Mouse (Mus musculus): ENCODE data around the gene Il18.

DNA sequence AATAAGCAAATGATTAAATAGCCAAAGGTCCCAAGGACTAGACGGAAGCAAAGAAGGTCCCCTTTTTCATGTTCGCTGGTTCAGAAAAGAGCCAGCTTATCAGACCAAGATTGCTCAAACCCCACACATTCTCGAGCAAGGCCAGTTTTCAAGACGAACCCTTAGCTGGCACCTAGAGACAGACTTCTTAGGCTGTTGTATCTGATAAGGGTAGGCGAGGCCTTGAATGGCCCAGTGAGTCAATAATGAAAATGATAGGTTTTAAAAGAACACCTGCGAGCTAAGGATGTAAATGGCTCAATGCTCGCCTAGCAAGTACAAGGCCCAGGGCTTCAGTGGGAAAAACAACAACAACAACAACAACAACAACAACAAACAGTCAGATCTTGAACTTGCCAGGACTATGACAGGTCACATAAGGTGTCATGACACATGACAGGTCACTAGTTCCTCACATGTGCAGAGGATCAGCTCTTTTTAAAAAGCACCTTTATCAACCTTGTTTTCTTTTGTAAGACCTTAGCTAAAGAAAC, 18.0 kb upstream of the Il18 start:
- TF ChIP-seq POLR2A (IDR thresholded peaks at IDR 0.05; ENCODE audit: extremely low read depth, insufficient read depth, low read length) (no peak), CTCF (IDR thresholded peaks at IDR 0.05; ENCODE audit: extremely low read depth, insufficient read depth, low read length) (no peak)

All from cortical plate, adult 2 months (tissue).